ENCODE assay signal across 8 mouse cellular contexts in genomic region chr5:111754484-111755139, GRCm38 (mm10). TPM values are rescaled to one million over a fixed set of nuclear protein-coding genes. Genes with fewer than 3 reads are reported as not detected.
A peak's percentile ranks its signal among the peaks of the same experiment; 100 is the strongest.
DNase-seq lines count a peak whose midpoint lies in the region; ATAC-seq and TF ChIP-seq lines count a peak whose summit lies in the region.
"Had no signal": no experiment of that assay in that cellular context is flagged by ENCODE, and none has a peak within 500 bp of the region (broad histone marks: within the 10 kb centered on the region; RNA-seq: fewer than 3 reads in every experiment).

No protein-coding gene starts in this region.

- no peaks in the 10 kb centered on the region for H3K9me3 ChIP-seq in forebrain, embryonic 11.5 days (ENCODE audit: control insufficient read depth, low read length)
- no peaks in the 10 kb centered on the region for H3K9me3 ChIP-seq in neural tube, embryonic 15.5 days (replicated peaks)

- H3K27ac ChIP-seq in forebrain, embryonic 11.5 days (ENCODE audit: low read depth, low read length) = peak overlapping the region; percentile 88
- H3K27ac ChIP-seq in layer of hippocampus, adult 2 months = peak overlapping the region; percentile 90
- H3K27ac ChIP-seq in neural tube, embryonic 15.5 days (replicated peaks) = peak overlapping the region; percentile 23; the same call in 1 of the 2 replicates

- H3K4me3 ChIP-seq in forebrain, embryonic 11.5 days (ENCODE audit: low read depth, low read length) = peak overlapping the region; percentile 10; the same call in 1 of the 2 replicates
- H3K4me3 ChIP-seq in layer of hippocampus, adult 2 months = peak overlapping the region; percentile 37
- H3K4me3 ChIP-seq in neural tube, embryonic 15.5 days (replicated peaks) = no peak overlapping the region

- H3K36me3 ChIP-seq in forebrain, embryonic 11.5 days (ENCODE audit: control insufficient read depth, insufficient read depth, low read length) = no peaks in the 10 kb centered on the region
- H3K36me3 ChIP-seq in neural tube, embryonic 15.5 days = no peaks in the 10 kb centered on the region

- peak; percentile 49 to 52 for DNase-seq in left cerebral cortex, postnatal 14 days (ENCODE audit: low spot score in 2 of 2)
- no peak for DNase-seq in left cerebral cortex, postnatal 4 days
- peak; percentile 60 for DNase-seq in forebrain, embryonic 11.5 days (ENCODE audit: low spot score)
- DNase-seq in layer of hippocampus, adult 2 months (ENCODE audit: low spot score in 2 of 2) = no peak
- DNase-seq in urinary bladder, adult 18-20 months (ENCODE audit: low spot score in 2 of 2) = no peak
- no peak for DNase-seq in cerebellum, postnatal 14 days

- peak; percentile 18; the same call in 1 of the 2 replicates for TF ChIP-seq CTCF in layer of hippocampus, adult 2 months (conservative IDR thresholded peaks at IDR 0.05)

- ATAC-seq in forebrain, embryonic 11.5 days (replicated peaks; ENCODE audit: low FRiP score) = peak; percentile 70
- ATAC-seq in neural tube, embryonic 15.5 days (ENCODE audit: low FRiP score) = peak; percentile 31; the same call in 1 of the 2 replicates

- no peaks in the 10 kb centered on the region for H3K27me3 ChIP-seq in forebrain, embryonic 11.5 days (ENCODE audit: control insufficient read depth, insufficient read depth, low read length)
- H3K27me3 ChIP-seq in neural tube, embryonic 15.5 days (replicated peaks) = no peaks in the 10 kb centered on the region

- H3K4me1 ChIP-seq in forebrain, embryonic 11.5 days (replicated peaks; ENCODE audit: control insufficient read depth, insufficient read depth, low read length) = peaks cover 17% of the 10 kb centered on the region
- peaks cover 18% of the 10 kb centered on the region for H3K4me1 ChIP-seq in neural tube, embryonic 15.5 days

- 37% methylated on average over 16 of the region's 16 CpGs for WGBS in forebrain, embryonic 11.5 days
- WGBS in neural tube, embryonic 15.5 days = 28% methylated on average over 16 of the region's 16 CpGs

- H3K4me2 ChIP-seq in forebrain, embryonic 11.5 days (ENCODE audit: low read depth, low read length, severe bottlenecking) = peak overlapping the region; percentile 45
- peak overlapping the region; percentile 34 for H3K4me2 ChIP-seq in neural tube, embryonic 15.5 days

- H3K9ac ChIP-seq in forebrain, embryonic 11.5 days (ENCODE audit: low read length) = peak overlapping the region; percentile 24
- peak overlapping the region; percentile 21; the same call in 1 of the 2 replicates for H3K9ac ChIP-seq in neural tube, embryonic 15.5 days (replicated peaks)

- intact Hi-C loops in left cerebral cortex, postnatal 14 days (cut with DNase I) = loop anchor here (5.0 kb wide), 1 partner anchor 337 kb away; the partner anchor contains the start of gene Mn1
- intact Hi-C loops in left cerebral cortex, postnatal 4 days (cut with DNase I) = no loop called here

RNA-seq across cellular contexts. Expression of gene Gm26897, which starts 20.9 kb away (rescaled TPM):
- not detected for total RNA-seq in left cerebral cortex, postnatal 14 days (2021)
- total RNA-seq in left cerebral cortex, postnatal 4 days (2021) = not detected
- polyA plus RNA-seq in forebrain, embryonic 11.5 days (2014; fragmentation: Nextera tagmentation; extraction: Ambion mirVana) = not detected in 2 replicates
- not detected for total RNA-seq in layer of hippocampus, adult 2 months (2021)
- polyA plus RNA-seq in neural tube, embryonic 15.5 days (2015; fragmentation: Nextera tagmentation; extraction: Ambion mirVana) = not detected in 2 replicates
- polyA plus RNA-seq: liver, embryonic 16.5 days had no signal

Comparison
In these comparisons a context has a peak if more than half of its experiments do, and no peak if none do; other contexts are left out.
1. DNase-seq: peak in left cerebral cortex, postnatal 14 days (2 of 2) and forebrain, embryonic 11.5 days (single experiment); none in left cerebral cortex, postnatal 4 days (single experiment), layer of hippocampus, adult 2 months (0 of 2), urinary bladder, adult 18-20 months (0 of 2) and cerebellum, postnatal 14 days (0 of 2).
2. H3K27ac ChIP-seq: peak in every context shown above with its lines; median percentile 90 in layer of hippocampus, adult 2 months; 88 in forebrain, embryonic 11.5 days; 23 in neural tube, embryonic 15.5 days.